Mouse (Mus musculus): ENCODE data around the gene Scn3a.
A peak's percentile ranks its signal among the peaks of the same experiment; 100 is the strongest.

Scn3a gene

GRCm38 (mm10) chr2:65566793-65567787, at the start of gene Scn3a:
Scn3a (minus strand) TSS chr2:65567627.
- ATAC-seq (ENCODE audit: insufficient number of reproducible peaks, low FRiP score, low TSS enrichment), result 0 out of 2 replicates have a peak, but pooled peaks have one; percentile 61

GRCm38 (mm10) chr2:65611887-65612286, 44.5 kb upstream of the Scn3a start:
- ATAC-seq (ENCODE audit: insufficient number of reproducible peaks, low FRiP score, low TSS enrichment), result no peak

- ATAC-seq (ENCODE audit: insufficient number of reproducible peaks, low FRiP score, low TSS enrichment), result no peak
These were observed 40.4 kb upstream of the Scn3a start for GRCm38 (mm10) chr2:65607813-65608212.

GRCm38 (mm10) chr2:65587679-65588078, 20.3 kb upstream of the Scn3a start:
- ATAC-seq (ENCODE audit: insufficient number of reproducible peaks, low FRiP score, low TSS enrichment), result no peak

GRCm38 (mm10) chr2:65567925-65568324, 498 bp upstream of the Scn3a start:
- no peak for ATAC-seq (ENCODE audit: insufficient number of reproducible peaks, low FRiP score, low TSS enrichment)

- ATAC-seq (ENCODE audit: insufficient number of reproducible peaks, low FRiP score, low TSS enrichment), result no peak
These were observed 3.5 kb downstream of the Scn3a start for GRCm38 (mm10) chr2:65563898-65564297.

- ATAC-seq (ENCODE audit: insufficient number of reproducible peaks, low FRiP score, low TSS enrichment), result no peak
These were observed 9.7 kb downstream of the Scn3a start for GRCm38 (mm10) chr2:65557719-65558118.

GRCm38 (mm10) chr2:65554662-65555061, 12.8 kb downstream of the Scn3a start:
- no peak for ATAC-seq (ENCODE audit: insufficient number of reproducible peaks, low FRiP score, low TSS enrichment)

GRCm38 (mm10) chr2:65553473-65553872, 14.0 kb downstream of the Scn3a start:
- ATAC-seq (ENCODE audit: insufficient number of reproducible peaks, low FRiP score, low TSS enrichment), result no peak

- no peak for ATAC-seq (ENCODE audit: insufficient number of reproducible peaks, low FRiP score, low TSS enrichment)
These were observed 14.7 kb downstream of the Scn3a start for GRCm38 (mm10) chr2:65552727-65553126.

GRCm38 (mm10) chr2:65552222-65552621, 15.2 kb downstream of the Scn3a start:
- ATAC-seq (ENCODE audit: insufficient number of reproducible peaks, low FRiP score, low TSS enrichment), result no peak

- ATAC-seq (ENCODE audit: insufficient number of reproducible peaks, low FRiP score, low TSS enrichment), result no peak
These were observed 15.7 kb downstream of the Scn3a start for GRCm38 (mm10) chr2:65551736-65552135.

- no peak for ATAC-seq (ENCODE audit: insufficient number of reproducible peaks, low FRiP score, low TSS enrichment)
These were observed 16.9 kb downstream of the Scn3a start for GRCm38 (mm10) chr2:65550564-65550963.

- ATAC-seq (ENCODE audit: insufficient number of reproducible peaks, low FRiP score, low TSS enrichment), result no peak
These were observed 18.8 kb downstream of the Scn3a start for GRCm38 (mm10) chr2:65548665-65549064.

GRCm38 (mm10) chr2:65547341-65547740, 20.1 kb downstream of the Scn3a start:
- ATAC-seq (ENCODE audit: insufficient number of reproducible peaks, low FRiP score, low TSS enrichment), result no peak

GRCm38 (mm10) chr2:65542906-65543592, 24.4 kb downstream of the Scn3a start:
- no peak for ATAC-seq (ENCODE audit: insufficient number of reproducible peaks, low FRiP score, low TSS enrichment)

- no peak for ATAC-seq (ENCODE audit: insufficient number of reproducible peaks, low FRiP score, low TSS enrichment)
These were observed 25.6 kb downstream of the Scn3a start for GRCm38 (mm10) chr2:65541781-65542180.

- no peak for ATAC-seq (ENCODE audit: insufficient number of reproducible peaks, low FRiP score, low TSS enrichment)
These were observed 29.0 kb downstream of the Scn3a start for GRCm38 (mm10) chr2:65538436-65538835.

- no peak for ATAC-seq (ENCODE audit: insufficient number of reproducible peaks, low FRiP score, low TSS enrichment)
These were observed 35.1 kb downstream of the Scn3a start for GRCm38 (mm10) chr2:65532127-65532854.

- ATAC-seq (ENCODE audit: insufficient number of reproducible peaks, low FRiP score, low TSS enrichment), result no peak
These were observed 38.3 kb downstream of the Scn3a start for GRCm38 (mm10) chr2:65529148-65529547.

GRCm38 (mm10) chr2:65516703-65517102, 50.7 kb downstream of the Scn3a start:
- ATAC-seq (ENCODE audit: insufficient number of reproducible peaks, low FRiP score, low TSS enrichment), result no peak

All from cerebellum, adult (tissue).